Mouse (Mus musculus): ENCODE data around the gene Slc7a8.

Gene Slc7a8

DNA sequence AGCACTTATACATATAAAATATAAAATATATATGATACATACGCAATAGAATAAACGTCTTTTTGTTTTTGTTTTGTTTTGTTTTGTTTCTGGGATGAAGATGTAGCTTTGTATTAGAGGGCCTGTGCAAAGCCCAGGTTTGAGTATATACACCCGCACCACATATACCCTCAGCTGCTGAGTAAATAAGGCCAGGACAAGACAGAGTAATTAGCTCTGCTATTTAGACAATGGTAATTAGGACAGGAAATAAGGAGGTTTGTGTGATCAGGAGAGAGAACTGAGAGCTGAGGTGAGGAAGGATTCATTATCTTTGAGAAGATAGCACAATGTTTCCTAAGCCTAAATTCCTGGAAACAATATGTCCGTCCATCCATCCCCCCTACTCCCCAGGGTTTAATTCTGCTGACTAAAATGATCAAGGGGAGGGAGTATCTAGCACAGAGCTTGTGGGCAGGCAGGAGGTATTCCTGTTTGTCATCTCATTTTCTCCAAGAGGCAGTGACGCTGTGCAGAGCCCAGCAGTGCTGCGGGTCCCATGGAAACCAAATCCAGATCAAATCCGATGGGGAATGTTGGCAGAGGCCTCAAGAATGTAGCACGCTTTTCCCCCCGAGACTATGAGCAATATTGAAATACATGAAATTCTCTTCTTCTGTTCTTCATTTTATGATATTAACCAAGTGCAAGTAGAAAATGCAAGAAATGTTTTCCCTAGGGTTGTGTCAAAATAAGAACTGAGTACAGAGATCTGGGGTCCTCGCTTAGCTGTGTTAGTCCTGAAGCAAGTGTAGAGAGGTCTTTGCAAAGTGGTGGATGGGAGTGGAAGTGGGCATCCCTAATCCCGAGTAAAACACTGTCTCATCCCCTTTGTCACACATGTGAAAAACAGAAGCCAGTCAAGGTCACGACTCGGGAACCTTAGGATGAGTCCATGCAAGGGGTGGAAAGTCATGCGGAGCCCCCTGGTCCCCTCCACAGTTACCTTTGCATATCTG is 44.9 kb downstream of the Slc7a8 start:
- DNase-seq: no peak

DNA sequence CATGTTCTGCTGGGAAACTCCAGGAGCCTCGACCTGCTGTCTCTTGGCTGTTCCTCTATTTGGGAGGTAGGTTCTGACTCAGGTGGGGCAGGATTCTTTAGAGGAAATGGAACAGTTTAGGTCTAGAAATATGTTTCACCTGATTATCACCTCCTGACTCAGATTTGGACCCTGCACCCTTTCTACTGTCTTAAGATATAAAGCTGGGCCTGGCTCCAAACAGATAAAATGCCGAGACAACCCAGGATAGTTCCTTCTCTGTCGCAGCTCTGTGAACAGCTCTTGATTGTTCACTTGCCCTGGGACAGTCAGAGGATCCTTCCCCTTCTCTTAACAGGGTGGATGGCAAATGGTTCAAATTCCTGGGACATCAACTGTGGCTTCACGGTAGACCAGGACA is 46.5 kb downstream of the Slc7a8 start:
- no peak for DNase-seq

DNA sequence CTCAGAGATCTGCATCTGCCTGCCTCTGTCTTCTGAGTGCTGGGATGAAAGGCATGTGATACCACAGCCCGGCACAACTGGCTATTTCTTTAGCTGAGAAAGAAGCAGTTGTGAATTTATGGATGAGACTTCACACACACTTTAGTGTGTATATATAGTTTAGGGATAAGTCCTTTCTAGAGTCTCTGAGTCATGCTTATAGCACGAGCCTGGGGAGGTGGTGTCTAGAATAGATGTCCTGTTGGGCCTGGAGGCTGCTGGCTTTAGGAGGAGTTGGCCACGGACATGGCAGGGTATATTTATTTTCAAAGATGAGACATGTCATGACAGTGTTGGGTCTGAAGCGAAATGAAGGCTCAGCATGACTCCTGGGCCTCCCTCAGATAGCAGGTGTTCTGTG is 47.7 kb downstream of the Slc7a8 start:
- DNase-seq: no peak

- DNase-seq: no peak
Measured at GRCm38 (mm10) chr14:54732206-54732605, 49.5 kb downstream of the Slc7a8 start.

DNA sequence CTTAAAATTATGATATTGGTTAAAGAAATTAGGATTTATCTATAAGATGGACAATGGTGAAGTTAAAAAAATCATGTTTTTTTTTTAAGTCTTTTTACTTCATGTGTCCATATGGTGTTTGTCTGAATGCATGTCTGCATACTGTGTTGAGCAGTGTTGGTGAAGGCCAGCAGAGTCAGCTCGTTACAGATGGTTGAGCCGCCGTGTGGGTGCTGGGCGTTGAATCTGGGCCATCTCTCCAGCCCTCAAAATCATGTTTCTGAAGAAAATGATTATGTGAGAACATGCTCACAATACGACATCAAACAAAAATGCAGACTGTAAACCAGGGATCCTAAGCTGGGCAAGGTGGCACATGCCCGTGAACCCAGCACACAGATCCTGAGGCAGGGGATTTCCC is 51.4 kb downstream of the Slc7a8 start:
- no peak for DNase-seq

DNA sequence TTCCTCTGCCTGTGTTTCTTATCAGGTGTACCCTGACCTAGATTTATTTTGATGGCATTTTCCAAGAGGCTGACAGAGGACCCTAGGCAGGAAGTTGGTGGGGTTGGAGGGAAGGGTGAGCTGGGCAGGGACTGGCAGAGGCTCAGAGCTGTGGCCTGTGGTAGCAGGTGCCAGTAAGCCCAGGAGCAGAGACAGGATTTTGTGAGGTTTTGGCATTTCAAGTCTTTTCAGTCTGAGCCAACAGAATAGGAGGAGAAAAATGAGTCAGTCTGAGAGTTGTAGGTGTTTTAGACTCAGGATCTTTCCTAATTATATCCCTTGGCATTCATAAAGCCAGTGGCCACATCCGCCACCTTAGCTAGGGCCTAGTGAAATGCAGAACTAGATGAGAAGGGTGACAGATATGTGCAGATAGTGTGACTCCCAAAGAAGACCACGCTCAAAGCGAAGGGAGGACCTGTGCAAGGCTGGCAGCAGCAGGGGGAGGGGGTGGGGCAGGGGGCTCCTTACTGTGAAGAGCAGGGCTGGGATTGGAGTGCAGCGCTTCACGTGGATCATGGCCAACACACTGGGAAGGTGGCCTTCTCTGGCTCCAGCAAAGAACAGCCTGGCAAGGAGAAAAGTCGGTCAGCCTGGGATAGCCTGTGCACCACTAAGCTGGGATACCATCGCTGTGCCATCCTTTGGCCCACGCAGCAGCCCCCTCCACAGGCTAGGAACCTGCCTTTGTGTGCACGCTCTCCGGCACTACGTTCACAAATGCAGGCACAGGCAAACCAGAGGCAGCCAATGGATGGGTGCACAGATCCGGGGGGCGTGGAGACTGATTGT is 52.7 kb downstream of the Slc7a8 start:
- no peak for DNase-seq

GRCm38 (mm10) chr14:54727565-54727964 is 54.2 kb downstream of the Slc7a8 start:
- DNase-seq: no peak

DNA sequence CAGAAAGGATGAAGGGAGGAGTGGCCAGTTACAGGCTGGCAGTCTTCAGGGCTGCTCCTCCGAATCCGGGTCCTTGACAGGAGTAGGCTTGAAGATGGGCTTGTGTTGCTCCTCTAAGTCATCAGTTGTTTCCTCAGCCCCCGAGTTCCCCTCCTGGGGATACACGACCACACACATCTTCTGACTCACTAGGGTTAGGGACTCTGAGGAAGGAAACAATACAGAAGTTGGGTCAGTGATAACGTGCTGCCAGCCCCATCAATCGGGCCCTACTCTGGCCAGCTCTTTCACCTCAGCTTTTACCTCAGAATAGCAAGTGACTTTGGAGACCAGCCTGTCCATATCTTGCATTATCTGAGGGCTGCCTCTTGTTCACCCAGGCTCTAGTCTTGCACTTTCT is 57.7 kb downstream of the Slc7a8 start:
- no peak for DNase-seq

GRCm38 (mm10) chr14:54721711-54722110 is 60.0 kb downstream of the Slc7a8 start:
- no peak for DNase-seq

GRCm38 (mm10) chr14:54720654-54721350 is 60.9 kb downstream of the Slc7a8 start:
- no peak for DNase-seq

- no peak for DNase-seq
Measured at GRCm38 (mm10) chr14:54720041-54720440, 61.7 kb downstream of the Slc7a8 start.

GRCm38 (mm10) chr14:54715402-54715801 is 66.3 kb downstream of the Slc7a8 start:
- DNase-seq: no peak

DNA sequence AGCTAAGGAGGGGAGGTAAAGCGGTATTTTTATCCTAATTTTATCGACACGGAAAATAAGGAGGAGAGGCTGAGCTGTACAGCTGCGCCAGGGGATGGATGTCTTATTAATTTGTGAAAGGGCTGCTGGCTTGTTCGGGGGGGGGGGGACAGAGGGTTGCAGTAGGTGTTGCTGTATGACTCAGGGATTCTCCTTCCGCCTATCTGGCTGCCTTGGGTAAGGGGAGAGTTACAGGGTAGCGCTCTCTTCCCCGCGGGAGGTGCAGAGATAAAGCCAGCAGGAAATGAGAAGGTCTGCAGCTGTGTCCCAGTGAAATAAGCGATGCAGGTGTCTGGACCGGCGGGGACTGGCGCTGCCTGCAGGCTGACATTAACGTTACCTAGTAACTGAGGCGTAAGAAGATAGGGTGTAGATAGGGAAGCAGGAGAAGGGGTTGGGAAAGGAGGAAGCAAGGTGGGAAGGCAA is 67.1 kb downstream of the Slc7a8 start:
- peak; percentile 50 for DNase-seq

- peak; percentile 83 for DNase-seq
Measured at GRCm38 (mm10) chr14:54714121-54714520, 67.6 kb downstream of the Slc7a8 start.

DNA sequence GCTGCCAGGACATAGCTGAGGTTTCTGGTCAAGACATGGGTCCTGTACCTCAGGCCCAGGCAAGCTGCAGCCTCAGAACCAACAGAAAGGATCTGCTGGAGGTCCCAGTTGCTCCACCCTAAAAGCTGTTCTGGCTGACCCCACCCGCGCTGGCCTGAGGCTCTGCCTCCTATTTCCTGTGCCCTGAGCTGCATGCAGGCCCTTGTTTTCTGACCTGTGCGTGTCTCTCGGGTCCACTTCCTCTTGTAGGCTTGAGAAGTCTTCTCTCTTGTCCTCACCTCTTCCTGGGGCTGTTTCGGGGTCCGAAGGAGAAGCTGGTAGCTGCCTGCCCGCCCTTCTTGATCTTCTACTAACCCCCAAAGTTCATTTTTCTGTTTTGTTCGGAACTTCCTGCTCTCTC is 68.9 kb downstream of the Slc7a8 start:
- DNase-seq: peak; percentile 38

GRCm38 (mm10) chr14:54712074-54712473 is 69.7 kb downstream of the Slc7a8 start, which contains the start of gene Cebpe:
Cebpe (minus strand) TSS chr14:54712174.
- no peak for DNase-seq

GRCm38 (mm10) chr14:54709054-54709453 is 72.7 kb downstream of the Slc7a8 start:
- no peak for DNase-seq

DNA sequence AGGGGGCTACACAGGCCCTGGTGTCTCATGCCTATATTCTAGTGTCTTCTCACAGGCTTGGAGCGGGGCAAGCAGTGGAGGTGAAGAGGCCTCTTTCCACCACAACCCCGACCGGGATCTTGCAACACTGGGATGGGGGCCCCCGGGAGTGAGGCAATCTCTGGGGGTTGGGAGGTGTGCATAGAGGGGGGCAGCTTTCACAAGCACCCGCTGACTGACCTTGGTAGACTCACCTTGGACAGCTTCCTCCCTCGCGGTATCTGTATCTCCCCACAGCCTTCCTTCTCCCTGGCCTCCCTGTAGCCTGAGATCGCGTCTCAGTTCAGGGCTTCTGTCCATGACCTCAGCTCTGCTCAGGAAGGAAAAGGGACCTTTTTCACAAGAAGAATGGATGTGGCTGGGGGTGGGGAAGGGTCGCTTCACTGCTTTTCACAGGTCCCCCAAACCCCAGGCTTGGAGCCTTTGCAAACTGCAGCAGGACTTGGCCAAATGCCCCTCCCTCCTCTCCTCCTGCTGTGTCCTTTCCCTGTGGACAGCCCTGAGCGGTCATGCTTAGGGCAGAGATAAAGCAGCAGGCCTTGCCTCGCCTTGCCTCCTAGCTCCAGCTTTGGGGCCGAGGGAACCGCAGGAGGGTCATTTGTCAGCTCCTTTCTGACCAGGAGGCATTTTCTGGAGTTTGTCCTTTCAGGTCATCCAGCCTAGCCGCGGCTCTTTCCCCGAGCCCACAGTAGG is 75.0 kb downstream of the Slc7a8 start:
- DNase-seq: no peak

- no peak for DNase-seq
Measured at GRCm38 (mm10) chr14:54705844-54706243, 75.9 kb downstream of the Slc7a8 start.

DNA sequence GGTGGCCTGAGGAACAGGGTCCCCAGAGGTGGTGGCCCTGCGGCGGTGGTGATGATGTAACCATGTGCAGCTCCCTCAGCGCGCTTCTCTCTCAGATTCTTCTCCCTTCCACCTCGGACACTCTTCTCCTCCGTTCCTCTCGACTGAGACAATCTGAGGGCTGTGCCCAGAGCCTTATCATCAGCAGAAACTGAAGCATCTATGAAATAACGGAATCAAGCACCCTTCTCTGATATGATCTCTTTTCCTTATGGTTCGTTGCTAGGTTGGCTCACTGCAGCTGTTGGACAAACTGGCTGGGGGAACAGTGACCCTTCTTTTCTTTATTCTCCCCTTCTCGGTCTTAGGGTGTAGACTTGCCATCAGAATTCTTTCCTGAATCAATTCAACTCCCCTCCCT is 78.5 kb downstream of the Slc7a8 start:
- DNase-seq: no peak

- peak; percentile 83 for DNase-seq
Measured at GRCm38 (mm10) chr14:54701298-54701697, 80.4 kb downstream of the Slc7a8 start.

- DNase-seq: no peak
Measured at GRCm38 (mm10) chr14:54699586-54699985, 82.2 kb downstream of the Slc7a8 start.
